Mouse (Mus musculus) gastrocnemius, adult 2 months (tissue): Measurements from ENCODE around the gene Zbtb16. TPM values are rescaled to one million over a fixed set of nuclear protein-coding genes. Genes with fewer than 3 reads are reported as not detected.

ENCODE experiments used
- DNase-seq: peaks from one replicate; pipeline ENCODE4 v3.0.0; 2022
- H3K27ac ChIP-seq: fragments of 200-600 bp; 2 replicates; pipeline ENCODE4 v1.8.1; 2022; ENCODE audit warnings: mild to moderate bottlenecking
- H3K4me3 ChIP-seq: fragments of 200-600 bp; 2 replicates; pipeline ENCODE4 v1.8.1; 2022; ENCODE audit warnings: mild to moderate bottlenecking, moderate library complexity
- CTCF ChIP-seq: fragments of 200-600 bp; IDR thresholded peaks from 2 replicates; pipeline ENCODE4 v1.8.1; 2022; ENCODE audit warnings: antibody characterized with exemption, mild to moderate bottlenecking, moderate library complexity
- intact Hi-C: fragments of 180-260 bp; cut with DNase I; formaldehyde crosslinking; loops from one replicate; pipeline ENCODE4 v1.15.1; 2025
- total RNA-seq, 2 experiments: library from RNA; stranded (reverse); gene quantifications; 2 replicates each; pipeline ENCODE4 v1.2.3; 2021

The Zbtb16 gene
- total RNA-seq, 2 experiments from 2014 or later = 163 to 166 TPM

DNA sequence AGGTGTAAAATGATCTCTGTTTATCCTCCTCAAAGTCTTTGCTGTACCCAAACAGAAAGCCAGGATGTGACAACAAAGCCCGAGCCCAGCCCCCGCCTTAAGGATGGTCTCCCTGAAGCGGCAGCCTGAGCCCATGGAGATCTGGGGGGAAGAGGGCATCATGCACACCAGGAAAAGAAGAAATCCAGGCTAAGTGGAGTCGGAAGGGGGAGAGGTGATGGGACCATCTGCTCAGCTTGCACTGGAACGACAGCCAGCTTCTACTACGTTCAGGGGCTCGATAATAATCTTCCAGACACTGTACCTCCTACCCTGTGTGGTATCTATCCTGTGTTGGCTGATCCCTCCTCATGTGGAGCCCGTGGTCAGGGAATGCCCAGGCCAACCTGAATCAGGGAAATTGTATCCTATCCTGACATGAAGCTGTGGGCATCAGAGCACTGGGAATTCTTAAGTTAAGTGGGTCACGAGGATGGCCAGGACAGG is 124.7 kb downstream of the Zbtb16 start:
- intact Hi-C loops = no loop called here
- no peak for TF ChIP-seq CTCF
- DNase-seq = peak; percentile 87
- Histone ChIP-seq H3K27ac (peak overlapping the region; percentile 93), H3K4me3 (peak overlapping the region; percentile 32)

DNA sequence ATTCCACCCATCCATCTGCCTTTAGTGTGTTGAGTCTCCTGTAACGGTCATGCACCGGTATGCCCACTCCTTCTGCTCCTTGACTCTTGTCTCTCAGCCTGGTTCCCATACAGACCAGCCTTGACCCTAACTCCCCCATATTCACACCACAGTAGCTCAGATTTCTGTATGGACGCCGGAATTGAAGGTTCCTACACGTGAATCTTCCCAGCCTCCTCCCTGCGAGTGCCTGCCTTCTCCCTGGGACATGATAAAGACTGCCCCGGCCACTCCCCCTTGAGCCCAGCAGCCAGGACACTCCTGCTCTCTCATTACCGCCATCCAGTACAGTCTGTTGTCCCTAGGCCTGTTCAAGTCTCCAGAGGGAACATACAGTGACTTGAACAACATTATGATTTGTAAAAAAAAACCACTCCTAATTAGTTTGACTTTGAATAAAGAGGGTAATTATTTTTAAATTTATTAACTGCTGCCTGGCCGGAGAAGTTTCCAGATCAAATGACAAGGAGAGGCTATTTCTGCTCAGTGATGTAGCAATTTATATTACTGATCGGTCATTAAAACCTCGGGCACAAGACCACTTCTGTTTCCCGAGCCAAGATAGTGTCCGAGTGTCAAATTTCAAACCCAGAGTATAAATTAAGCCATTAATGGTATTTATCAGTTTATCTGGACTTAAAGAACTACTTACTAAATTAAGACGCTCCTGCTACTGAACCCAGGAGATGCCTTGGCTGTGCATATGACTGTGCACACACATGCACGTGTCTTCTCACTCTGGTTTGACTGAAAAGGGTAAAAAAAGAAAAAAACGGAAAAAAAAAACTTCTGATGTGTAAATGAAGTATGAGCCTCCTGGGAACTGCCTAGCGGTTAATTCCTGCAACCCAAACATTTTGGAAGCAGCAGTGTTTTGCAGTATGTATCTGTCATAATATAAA is 125.4 kb downstream of the Zbtb16 start:
- H3K27ac ChIP-seq = peak overlapping the region; percentile 93
- intact Hi-C loops = no loop called here
- H3K4me3 ChIP-seq = peak overlapping the region; percentile 32
- DNase-seq = peak; percentile 84
- TF ChIP-seq CTCF = no peak

DNA sequence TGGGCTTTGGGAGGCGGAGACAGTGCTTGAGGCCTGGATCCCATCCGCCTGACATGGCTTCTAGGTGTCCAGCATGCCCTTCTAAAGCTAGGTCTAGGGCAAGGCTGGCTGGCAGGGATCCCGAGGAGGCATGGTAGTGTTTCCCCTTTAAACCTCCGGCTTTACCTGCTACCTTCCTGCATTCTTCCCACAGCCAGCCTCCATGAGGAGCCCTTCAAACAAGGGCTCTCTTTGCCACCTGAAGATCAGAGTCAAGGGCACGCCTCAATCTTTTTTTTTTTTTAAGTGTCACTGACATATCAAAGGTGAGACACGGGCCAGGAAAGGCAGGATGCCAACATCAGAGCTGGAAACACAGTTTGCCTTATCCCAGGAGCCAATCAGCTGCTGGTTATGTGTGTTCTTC is 128.2 kb downstream of the Zbtb16 start:
- no peak for TF ChIP-seq CTCF
- Histone ChIP-seq H3K27ac (peak overlapping the region; percentile 93), H3K4me3 (peak overlapping the region; percentile 13; the same call in 1 of the 2 replicates)
- intact Hi-C loops = loop anchor here (1.0 kb wide), 1 partner anchor 29 kb away; no protein-coding TSS in a partner anchor
- peak; percentile 91 for DNase-seq

DNA sequence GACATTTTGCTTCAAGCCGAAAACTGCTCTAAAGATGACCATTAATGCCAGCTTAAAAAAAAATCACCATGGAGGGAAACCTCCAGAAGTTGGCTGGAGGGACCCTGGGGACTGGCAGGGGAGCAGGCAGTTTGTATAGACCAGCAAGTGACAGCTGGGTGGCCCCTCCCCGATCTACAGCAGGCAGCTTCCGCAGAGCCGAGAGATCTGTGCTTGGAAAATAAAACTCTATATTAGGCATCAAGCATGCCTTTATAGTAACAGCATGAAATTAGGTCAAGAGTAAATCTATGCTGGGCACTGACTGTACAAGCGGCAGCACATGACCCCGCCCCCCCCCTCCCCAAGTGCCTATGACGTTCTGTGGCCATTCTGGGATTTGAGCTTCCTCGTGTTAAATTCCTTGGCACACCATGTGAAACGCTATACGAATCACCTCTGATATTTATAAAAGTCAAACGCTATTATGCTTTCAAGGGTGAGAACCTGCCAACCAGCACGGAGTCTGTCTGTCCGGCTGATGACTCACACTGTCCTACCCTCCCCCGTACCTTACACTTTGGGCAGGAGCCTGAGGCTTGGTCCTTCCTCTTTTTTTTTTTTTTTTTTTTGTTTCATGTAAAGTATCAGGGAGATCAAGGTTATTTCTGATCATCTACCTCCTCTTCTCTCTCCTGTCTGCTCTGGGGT is 128.7 kb downstream of the Zbtb16 start:
- Histone ChIP-seq H3K27ac (peak overlapping the region; percentile 93), H3K4me3 (peak overlapping the region; percentile 58)
- DNase-seq = peak; percentile 84
- intact Hi-C loops = loop anchor here (1.0 kb wide), 1 partner anchor 30 kb away; no protein-coding TSS in a partner anchor
- TF ChIP-seq CTCF = no peak

DNA sequence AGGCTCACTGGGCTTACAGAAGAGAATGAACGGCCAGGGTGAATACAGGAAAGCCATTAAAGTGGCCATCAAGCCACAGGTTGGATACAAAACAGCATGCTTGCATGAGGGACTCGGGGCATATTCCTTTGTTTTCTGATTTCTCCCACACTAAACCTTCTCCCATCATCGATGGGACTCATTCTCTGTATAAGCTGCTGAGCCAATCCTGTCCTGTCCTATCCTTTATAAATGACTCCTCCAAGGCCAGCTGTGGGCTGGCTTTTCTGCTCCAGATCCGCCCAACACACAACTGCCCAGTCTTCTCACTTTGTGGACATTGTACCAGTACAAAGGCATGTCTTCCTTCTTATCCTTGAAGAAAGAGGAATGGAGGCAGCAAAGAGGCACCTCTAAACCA is 134.7 kb downstream of the Zbtb16 start:
- no peak for DNase-seq
- TF ChIP-seq CTCF = no peak
- intact Hi-C loops = no loop called here
- H3K4me3 ChIP-seq = no peak overlapping the region
- H3K27ac ChIP-seq = no peak overlapping the region

DNA sequence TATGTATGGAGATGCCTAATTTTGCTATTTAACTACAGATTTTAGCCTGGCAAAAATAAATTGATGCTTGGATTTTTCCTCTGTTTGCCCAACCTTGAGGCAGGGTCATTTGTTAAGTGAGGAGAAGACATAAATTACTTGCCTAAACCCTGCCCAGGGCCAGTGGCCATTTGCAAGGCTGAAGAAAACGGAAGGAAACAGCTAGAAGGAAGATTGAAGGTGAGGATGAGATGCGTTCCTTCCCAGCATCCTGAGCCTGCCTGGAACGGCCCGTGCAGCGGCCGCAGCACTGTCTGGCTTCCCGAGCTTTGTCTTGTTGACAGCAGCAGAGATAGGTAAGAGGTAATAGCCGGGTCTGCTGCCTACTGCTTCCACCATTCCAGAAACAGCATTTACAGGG is 135.2 kb downstream of the Zbtb16 start:
- no peak for TF ChIP-seq CTCF
- intact Hi-C loops = no loop called here
- H3K27ac ChIP-seq = peak overlapping the region; percentile 28; the same call in 1 of the 2 replicates
- no peak for DNase-seq
- no peak overlapping the region for H3K4me3 ChIP-seq

DNA sequence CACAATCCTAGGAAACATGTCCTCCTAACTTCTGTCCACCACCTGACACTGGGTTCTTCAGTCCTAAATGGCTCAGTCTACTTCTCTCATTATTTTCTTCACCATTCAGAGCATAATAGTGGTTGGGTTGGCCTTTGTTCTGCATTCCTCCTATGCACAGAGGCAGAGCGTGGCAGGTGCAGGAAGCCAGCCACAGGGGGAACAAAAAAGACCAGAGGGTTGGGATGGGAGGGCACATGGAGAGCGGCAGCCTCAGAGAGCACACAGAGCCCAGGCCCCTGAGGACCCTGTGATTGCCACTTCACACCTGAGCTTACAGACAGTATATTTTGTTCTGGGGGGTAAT is 138.6 kb downstream of the Zbtb16 start:
- intact Hi-C loops = loop anchor here (5.0 kb wide), 1 partner anchor 40 kb away; no protein-coding TSS in a partner anchor
- TF ChIP-seq CTCF = no peak
- H3K4me3 ChIP-seq = no peak overlapping the region
- H3K27ac ChIP-seq = no peak overlapping the region
- DNase-seq = no peak

DNA sequence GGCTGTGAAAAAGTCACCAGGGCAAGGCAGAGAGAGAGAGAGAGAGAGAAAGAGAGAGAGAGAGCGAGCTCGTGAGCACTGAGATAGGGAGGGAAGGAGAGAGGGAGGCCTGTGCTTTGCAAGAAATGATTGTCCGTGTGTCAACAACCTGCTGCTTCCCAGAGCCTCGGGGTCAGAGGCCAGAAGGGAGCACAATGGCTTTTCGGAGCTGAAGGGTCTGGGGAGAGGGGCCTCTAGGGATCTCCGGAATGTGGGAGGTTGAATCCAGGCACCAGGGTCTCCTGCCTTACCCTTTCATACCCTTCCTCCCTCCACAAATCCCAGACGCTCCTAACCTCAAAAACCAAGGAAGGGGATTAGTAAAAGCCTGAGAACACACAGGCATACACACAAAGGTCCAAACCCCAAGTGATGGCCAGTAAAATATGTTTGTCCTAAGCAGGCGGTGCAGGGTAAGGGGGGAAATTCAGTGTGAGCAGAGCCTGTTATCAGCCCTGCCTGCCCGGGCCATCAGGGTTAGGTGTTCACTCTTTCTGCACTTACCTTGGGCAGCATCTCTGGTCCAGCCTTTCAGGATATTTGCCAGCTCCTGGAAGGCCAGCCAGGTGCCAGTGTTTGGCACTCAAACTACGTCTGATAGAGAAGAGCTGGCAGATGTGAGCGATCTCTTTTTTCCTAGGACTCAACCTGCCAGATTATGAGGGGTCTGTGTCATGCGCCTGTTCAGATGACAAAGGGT is 139.1 kb downstream of the Zbtb16 start:
- DNase-seq = no peak
- H3K27ac ChIP-seq = peak overlapping the region; percentile 20; the same call in 1 of the 2 replicates
- intact Hi-C loops = loop anchor here (5.0 kb wide), 1 partner anchor 40 kb away; no protein-coding TSS in a partner anchor

DNA sequence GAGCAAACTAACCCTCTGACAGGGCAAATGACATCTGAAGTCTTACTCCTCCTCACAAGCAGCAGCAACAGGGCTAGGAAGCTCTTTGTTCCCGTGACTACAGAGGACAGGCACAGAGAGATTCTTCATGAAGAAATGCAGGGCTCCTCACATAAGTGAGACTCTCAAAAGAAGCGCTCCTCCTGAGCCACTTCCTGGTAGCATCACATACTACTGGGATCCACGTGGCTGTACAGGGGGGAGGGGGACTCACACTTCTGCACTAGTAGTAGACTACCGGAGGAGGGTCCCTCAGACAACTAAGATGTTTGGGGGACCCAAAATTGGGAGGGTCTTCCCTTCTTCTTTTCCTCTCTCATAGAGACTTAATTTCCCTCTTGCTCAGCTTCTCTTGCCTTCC is 139.7 kb downstream of the Zbtb16 start:
- no peak for DNase-seq
- H3K4me3 ChIP-seq = no peak overlapping the region
- no peak for TF ChIP-seq CTCF
- 0 out of 2 replicates have a peak overlapping the region, but pooled peaks have one; percentile 20 for H3K27ac ChIP-seq
- intact Hi-C loops = loop anchor here (5.0 kb wide), 1 partner anchor 39 kb away; no protein-coding TSS in a partner anchor

More for the DNA sequence above, 139.1 kb downstream of the Zbtb16 start:
- TF ChIP-seq CTCF = no peak
- no peak overlapping the region for H3K4me3 ChIP-seq

DNA sequence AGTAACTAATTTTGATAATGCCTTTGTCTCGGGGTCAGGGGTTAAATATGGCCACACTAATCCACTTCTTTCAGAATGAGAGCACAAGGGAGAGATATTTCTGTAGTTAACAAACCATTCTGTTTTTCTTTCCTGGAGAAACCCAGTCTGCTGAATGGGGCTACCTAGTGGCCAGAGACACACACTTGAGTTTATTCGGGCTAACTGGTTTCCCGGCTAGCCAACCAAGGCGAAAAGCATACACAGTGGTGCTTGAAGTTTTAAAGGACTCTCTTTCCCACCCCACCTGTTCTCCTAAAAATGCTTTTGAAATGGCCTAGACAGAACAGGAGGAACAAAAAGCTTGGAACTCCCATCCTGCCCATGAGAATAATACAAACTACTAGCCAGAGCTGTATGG is 140.2 kb downstream of the Zbtb16 start:
- no peak for DNase-seq
- TF ChIP-seq CTCF = no peak
- Histone ChIP-seq H3K27ac (peak overlapping the region; percentile 20; the same call in 1 of the 2 replicates), H3K4me3 (no peak overlapping the region)
- intact Hi-C loops = loop anchor here (5.0 kb wide), 1 partner anchor 38 kb away; no protein-coding TSS in a partner anchor

DNA sequence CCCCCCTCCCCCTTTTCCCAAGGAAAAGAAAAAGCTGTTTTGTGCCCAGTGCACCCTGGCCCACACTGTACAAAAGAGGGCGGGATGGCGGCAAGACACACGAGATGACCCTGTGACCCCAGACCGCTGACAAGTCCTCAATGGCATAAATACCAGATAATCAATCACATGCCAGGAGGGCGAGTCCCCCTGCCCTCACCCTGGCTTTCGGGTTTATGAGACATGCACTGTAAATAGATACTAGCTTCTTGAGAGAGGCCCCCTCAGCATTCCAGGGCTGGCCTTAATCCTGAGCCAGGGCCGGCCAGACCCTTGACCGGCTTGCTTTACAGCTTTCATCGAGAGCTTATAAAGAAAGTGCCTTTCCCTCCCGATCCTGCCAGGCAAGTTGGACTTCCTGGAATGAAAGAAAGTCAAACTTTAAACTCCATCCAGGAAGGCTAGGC is 141.4 kb downstream of the Zbtb16 start:
- DNase-seq = no peak
- no peak for TF ChIP-seq CTCF
- intact Hi-C loops = loop anchor here (5.0 kb wide), 1 partner anchor 37 kb away; no protein-coding TSS in a partner anchor
- no peak overlapping the region for H3K4me3 ChIP-seq
- H3K27ac ChIP-seq = peak overlapping the region; percentile 25

DNA sequence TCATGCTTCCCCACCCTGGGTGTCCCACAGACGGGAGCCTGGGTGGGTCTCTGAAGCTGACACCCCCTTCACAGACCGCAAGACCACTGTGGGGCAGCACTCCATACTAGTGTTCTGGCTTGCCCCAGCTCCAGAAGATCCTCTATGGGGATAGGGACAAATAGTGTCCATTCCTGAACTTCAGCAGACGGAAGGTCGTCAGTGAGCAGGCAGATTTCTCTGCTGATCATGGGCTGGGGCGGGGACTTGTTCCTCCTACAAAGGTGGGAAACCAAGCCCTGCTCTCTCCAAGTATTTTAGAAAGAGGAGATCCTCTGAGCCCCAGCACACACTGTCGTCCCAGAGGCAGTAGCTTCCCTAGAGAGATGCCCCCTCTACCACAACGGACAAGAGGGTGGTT is 142.3 kb downstream of the Zbtb16 start:
- TF ChIP-seq CTCF = no peak
- H3K4me3 ChIP-seq = no peak overlapping the region
- no peak for DNase-seq
- peak overlapping the region; percentile 50 for H3K27ac ChIP-seq
- intact Hi-C loops = no loop called here
